Mouse (Mus musculus) central nervous system, embryonic 18 days (tissue): ENCODE results near the gene Olfr214. TPM values are rescaled to one million over a fixed set of nuclear protein-coding genes. Genes with fewer than 3 reads are reported as not detected.

Experiments
- polyA plus RNA-seq: library from polyadenylated mRNA; depleted of rRNA; stranded (reverse); fragments of >200 nt; gene quantifications from 2 replicates; pipeline ENCODE4 v1.2.3, GENCODE M21; 2012; rRNA removed

Gene Olfr214
- polyA plus RNA-seq: not detected in 2 replicates

DNA sequence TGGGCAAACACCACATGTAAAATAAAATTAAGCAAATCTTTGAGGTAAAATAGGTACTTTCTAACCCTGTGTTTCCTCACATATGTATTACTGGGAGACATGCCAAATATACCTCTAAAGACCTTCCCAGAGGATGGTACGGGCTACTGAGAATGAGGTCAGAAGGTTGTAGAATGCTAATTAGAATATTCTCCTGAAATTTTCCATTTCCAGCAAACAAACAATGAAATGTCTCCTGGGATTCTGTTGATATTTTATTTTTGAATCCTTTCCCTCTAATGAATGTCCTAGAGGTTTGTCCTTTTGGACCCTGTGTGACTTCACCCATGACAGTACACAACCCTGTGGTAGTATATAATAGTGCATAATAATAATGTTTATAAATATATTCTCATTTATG is at the start of gene Olfr214:
Olfr214 (plus strand) TSS at position 301 of the 400 bp plus-strand sequence.

DNA sequence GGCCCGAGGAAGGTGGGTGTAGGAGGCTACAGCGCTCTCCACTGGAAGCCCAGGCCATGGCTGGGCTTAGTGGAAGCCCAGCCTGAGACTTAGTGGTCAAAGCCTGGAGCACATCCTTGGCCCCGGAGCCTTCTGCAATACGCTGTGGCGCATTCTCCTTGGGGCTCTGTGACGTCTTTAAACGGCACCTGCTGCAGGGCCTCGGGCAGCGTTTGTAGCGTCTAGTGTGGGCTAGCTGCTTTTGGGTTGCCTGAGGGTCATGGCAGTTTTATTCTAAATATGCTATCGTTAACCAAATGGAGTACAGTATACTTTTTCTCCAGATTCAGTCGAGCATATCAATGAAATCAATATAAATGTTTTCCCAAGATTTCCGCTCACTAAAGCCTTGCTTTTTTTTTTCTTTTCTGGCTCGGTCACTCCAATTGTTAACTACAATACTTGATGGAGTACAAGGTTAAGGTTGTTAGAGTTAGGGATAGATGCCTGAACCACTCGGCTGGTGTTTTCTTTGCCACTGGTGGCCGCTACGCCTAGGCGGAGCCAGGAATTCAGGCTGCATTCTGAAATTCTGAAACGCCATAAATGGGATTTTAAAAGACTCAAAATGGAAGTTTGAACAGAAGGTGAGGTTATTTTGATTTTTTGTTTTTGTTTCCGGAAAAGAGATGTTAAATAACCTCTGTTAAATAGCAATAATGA is 47.6 kb upstream of the Olfr214 start, which contains the start of gene Olfr212:
Olfr212 (plus strand) TSS at position 215 of the 702 bp plus-strand sequence.

DNA sequence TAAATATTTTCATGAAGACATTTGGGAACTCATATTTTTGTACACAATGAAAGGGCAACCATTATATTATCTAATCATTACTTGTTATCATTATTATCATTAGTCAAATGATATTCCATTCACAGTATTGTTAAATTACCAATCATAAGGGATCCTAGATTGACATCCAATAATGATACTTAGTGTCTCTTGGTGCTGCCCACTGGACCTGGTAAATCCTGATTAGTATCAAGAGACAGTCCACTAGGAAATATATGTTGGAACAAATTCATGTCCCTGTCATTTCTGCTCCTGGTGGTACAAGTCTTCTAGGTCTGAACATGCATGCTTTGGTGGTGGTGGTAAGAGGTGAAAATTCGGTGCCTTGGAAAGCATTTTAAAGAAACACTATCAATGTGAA is 15.9 kb upstream of the Olfr214 start, which contains the start of gene Olfr213:
Olfr213 (plus strand) TSS at position 301 of the 400 bp plus-strand sequence.

DNA sequence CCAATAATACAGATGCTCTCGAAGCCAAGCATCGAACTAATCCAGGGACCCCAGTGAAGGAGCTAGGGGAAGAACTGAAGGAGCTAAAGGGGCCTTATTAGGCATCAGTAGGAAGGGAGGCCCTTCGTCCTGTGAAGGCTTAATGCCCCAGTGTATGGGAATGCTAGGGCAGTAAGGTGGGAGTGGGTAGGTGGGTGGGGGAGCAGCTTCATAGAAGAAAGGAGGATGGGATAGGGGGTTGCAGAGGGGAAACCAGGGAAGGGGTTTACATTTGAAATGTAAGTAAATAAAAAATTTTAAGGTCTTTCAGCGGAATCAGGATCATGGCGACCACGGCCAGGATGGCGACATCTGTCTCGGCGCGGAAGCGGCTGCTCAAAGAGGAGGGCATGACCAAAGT is 3.2 kb upstream of the Olfr214 start, which contains the start of gene Gm5580:
Gm5580 (plus strand) TSS at position 301 of the 400 bp plus-strand sequence.

DNA sequence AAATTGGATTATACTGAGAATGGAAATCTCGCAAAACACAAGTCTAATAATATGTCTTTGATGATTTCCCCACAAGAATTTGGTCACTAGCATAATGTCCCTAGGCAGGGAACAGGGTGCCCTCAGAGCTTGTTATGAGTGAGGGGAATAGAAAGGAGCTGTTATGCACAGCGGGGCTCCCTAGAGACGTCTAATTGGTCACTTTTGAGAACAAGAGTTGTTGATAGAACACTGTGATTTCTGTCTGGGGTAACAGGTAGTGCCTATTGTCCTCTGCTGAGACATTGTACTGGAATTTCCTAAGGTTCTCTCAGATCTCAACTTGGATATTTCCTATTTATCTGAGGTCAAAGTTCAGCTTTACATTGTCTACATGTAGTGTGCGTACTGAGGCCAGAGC is 30.1 kb downstream of the Olfr214 start, which contains the start of gene Olfr215:
Olfr215 (minus strand) TSS at position 101 of the 400 bp plus-strand sequence.

Other genes starting within 250 kb of the Olfr214 start
- gene March8, start 216.2 kb upstream of the Olfr214 start, polyA plus RNA-seq: 112 and 125 TPM in 2 replicates
- gene Alox5, start 93.1 kb upstream of the Olfr214 start, polyA plus RNA-seq: 0.30 and 0.45 TPM in 2 replicates
- gene Olfr211, start 65.1 kb upstream of the Olfr214 start, polyA plus RNA-seq: not detected in 2 replicates
- 0.04 and 0.08 TPM in 2 replicates for gene Olfr212, start 47.7 kb upstream of the Olfr214 start, polyA plus RNA-seq
- not detected in 2 replicates for gene Olfr213, start 15.8 kb upstream of the Olfr214 start, polyA plus RNA-seq
- 0.12 TPM in 1 of 2 replicates, not detected in the other for gene Gm5580, start 3.1 kb upstream of the Olfr214 start, polyA plus RNA-seq
- 0.01 TPM in 1 of 2 replicates, not detected in the other for gene Olfr215, start 30.0 kb downstream of the Olfr214 start, polyA plus RNA-seq
- 86.3 and 86.4 TPM in 2 replicates for gene Zfp422, start 74.8 kb downstream of the Olfr214 start, polyA plus RNA-seq
- gene Depp1, start 96.4 kb downstream of the Olfr214 start, polyA plus RNA-seq: 5.3 and 6.2 TPM in 2 replicates
- 4.9 and 6.9 TPM in 2 replicates for gene Rassf4, start 119.7 kb downstream of the Olfr214 start, polyA plus RNA-seq
- gene Tmem72, start 162.7 kb downstream of the Olfr214 start, polyA plus RNA-seq: 0.16 and 0.64 TPM in 2 replicates